Comparison of ENCODE assay signal across 7 mouse cellular contexts in the genomic region with DNA sequence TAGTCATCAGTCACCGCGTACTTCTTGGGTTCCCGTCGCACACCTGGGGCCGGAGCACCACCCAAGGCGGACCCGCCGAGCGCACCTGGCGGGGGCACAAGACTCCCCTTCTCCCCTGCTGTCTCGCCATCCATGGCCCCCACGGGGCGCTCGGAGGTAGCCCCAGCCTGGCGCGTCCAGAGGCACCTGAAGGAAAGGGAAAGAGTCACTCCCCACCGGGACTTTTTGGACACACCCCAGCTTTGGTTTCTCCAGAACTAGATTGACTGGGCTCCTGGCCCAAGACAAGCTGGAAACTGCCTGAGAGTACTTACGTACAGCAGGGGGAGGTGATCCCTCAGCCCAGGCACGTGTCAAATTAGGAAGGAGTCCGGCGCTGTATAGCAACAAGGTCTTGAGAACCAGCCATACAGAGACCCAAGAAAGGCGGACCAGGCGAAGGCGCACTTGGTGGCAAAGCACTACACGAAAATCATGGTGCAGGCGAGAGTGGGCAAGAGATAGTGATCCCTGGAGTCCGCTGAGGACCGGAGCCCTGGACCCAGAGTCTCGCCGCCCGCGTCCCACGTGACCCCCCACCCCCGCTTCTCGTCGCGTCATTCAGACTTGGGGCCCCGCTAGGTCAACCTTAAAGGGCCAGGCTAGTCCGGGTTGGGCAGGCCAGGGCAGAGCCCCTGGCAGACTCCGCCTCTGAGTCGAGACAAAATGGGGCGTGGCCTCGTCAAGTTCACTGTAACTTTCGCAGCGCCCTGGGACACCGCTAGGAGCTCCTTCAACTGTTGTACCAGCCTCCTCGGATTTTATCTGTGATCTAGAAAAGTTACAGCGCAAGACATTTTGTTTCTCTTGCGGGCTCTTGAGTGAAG. TPM values are rescaled to one million over a fixed set of nuclear protein-coding genes. Genes with fewer than 3 reads are reported as not detected.
A peak's percentile ranks its signal among the peaks of the same experiment; 100 is the strongest.
DNase-seq lines count a peak whose midpoint lies in the region; ATAC-seq and TF ChIP-seq lines count a peak whose summit lies in the region.

A gene (minus strand): TSS at position 667 of the 866 bp plus-strand sequence.

- ATAC-seq in activated CD4-positive, CD25-positive, alpha-beta regulatory T cell, adult 4 months = peak; percentile 75
- peak; percentile 71 for ATAC-seq in hindbrain, embryonic 15.5 days (ENCODE audit: low FRiP score, low read depth)

- H3K27me3 ChIP-seq in hindbrain, embryonic 15.5 days = peaks cover 9% of the 10 kb centered on the region
- H3K27me3 ChIP-seq in small intestine, adult 2 months (ENCODE audit: control insufficient read depth, insufficient read depth, low read length) = no peaks in the 10 kb centered on the region

- DNase-seq in cerebellum, postnatal 36 days = peak; percentile 41 to 48
- peak; percentile 95 for DNase-seq in gastrocnemius, adult 2 months
- DNase-seq in left cerebral cortex, postnatal 36 days (ENCODE audit: low spot score in 2 of 2) = peak; percentile 29 to 43
- peak; percentile 71 for DNase-seq in mesoderm, embryonic 11.5 days (ENCODE audit: low read depth, low spot score)

- WGBS in hindbrain, embryonic 15.5 days = 2% methylated on average over 49 of the region's 49 CpGs
- WGBS in small intestine, adult 2 months = 2% methylated on average over 49 of the region's 49 CpGs

- H3K9me3 ChIP-seq in hindbrain, embryonic 15.5 days = no peaks in the 10 kb centered on the region

- peak; percentile 49 for TF ChIP-seq POLR2A in small intestine, adult 2 months (IDR thresholded peaks at IDR 0.05; ENCODE audit: low read depth, low read length)

- H3K4me2 ChIP-seq in hindbrain, embryonic 15.5 days = peak within 1 kb of the TSS; percentile 75

- H3K9ac ChIP-seq in hindbrain, embryonic 15.5 days = peak within 1 kb of the TSS; percentile 7; the same call in 1 of the 2 replicates

- intact Hi-C loops in gastrocnemius, adult 2 months (cut with DNase I) = loop anchor here (2.0 to 10.0 kb wide), 7 partner anchors 37 to 605 kb away; a partner anchor contains a TSS
- intact Hi-C loops in left cerebral cortex, postnatal 36 days (cut with DNase I) = loop anchor here (5.0 to 10.0 kb wide), 6 partner anchors 42 to 605 kb away; a partner anchor contains a TSS

- H3K4me1 ChIP-seq in hindbrain, embryonic 15.5 days (replicated peaks) = peaks cover 11% of the 10 kb centered on the region
- H3K4me1 ChIP-seq in small intestine, adult 2 months (ENCODE audit: control insufficient read depth, insufficient read depth, insufficient read length, low read length) = peaks cover 12% of the 10 kb centered on the region

- H3K27ac ChIP-seq in gastrocnemius, adult 2 months = peak within 1 kb of the TSS; percentile 97
- no peak within 1 kb of the TSS for H3K27ac ChIP-seq in hindbrain, embryonic 15.5 days (replicated peaks)
- H3K27ac ChIP-seq in small intestine, adult 2 months (ENCODE audit: insufficient read depth, low read depth, low read length) = peak within 1 kb of the TSS; percentile 82

- peak; percentile 66 for TF ChIP-seq CTCF in gastrocnemius, adult 2 months (IDR thresholded peaks at IDR 0.05)
- peak; percentile 57; the same call in 1 of the 2 replicates for TF ChIP-seq CTCF in small intestine, adult 2 months (IDR thresholded peaks at IDR 0.05; ENCODE audit: extremely low read depth, insufficient read length, insufficient replicate concordance, low read depth, low read length)

- no peaks in the 10 kb centered on the region for H3K36me3 ChIP-seq in hindbrain, embryonic 15.5 days
- H3K36me3 ChIP-seq in small intestine, adult 2 months (ENCODE audit: control insufficient read depth, insufficient read depth, low read length) = peaks cover 4% of the 10 kb centered on the region; the same call in 1 of the 2 replicates

- H3K4me3 ChIP-seq in gastrocnemius, adult 2 months = peak within 1 kb of the TSS; percentile 79
- H3K4me3 ChIP-seq in hindbrain, embryonic 15.5 days = peak within 1 kb of the TSS; percentile 38
- H3K4me3 ChIP-seq in small intestine, adult 2 months (ENCODE audit: low read depth, low read length) = peak within 1 kb of the TSS; percentile 75

RNA-seq across cellular contexts. Expression of the gene that starts here (rescaled TPM):
- 10 to 100 TPM; 57.5 to 62.0 TPM for polyA plus RNA-seq in activated CD4-positive, CD25-positive, alpha-beta regulatory T cell, adult 4 months (2017; shearing (Covaris generic))
- 10 to 100 TPM; 32.6 to 48.1 TPM for total RNA-seq in gastrocnemius, adult 2 months (2021)
- 2.7 and 3.0 TPM in 2 replicates for polyA plus RNA-seq in hindbrain, embryonic 15.5 days (2015; fragmentation: Nextera tagmentation; extraction: Ambion mirVana)
- total RNA-seq in left cerebral cortex, postnatal 36 days (2021) = 1 to 10 TPM; 2.9 to 4.5 TPM
- polyA plus RNA-seq in small intestine, adult 2 months (2012; rRNA removed) = 19.4 and 25.7 TPM in 2 replicates

Comparison
In these comparisons a context has a peak if more than half of its experiments do, and no peak if none do; other contexts are left out.
1. RNA of the gene that starts here (total RNA-seq): 32.6 to 48.1 TPM in gastrocnemius, adult 2 months; 2.9 to 4.5 TPM in left cerebral cortex, postnatal 36 days; every median in the first group is over 4 times any median in the second.
2. DNase-seq: peak in every context shown above with its lines; median percentile 95 in gastrocnemius, adult 2 months; 71 in mesoderm, embryonic 11.5 days; 44 in cerebellum, postnatal 36 days; 36 in left cerebral cortex, postnatal 36 days.
3. Peak in every context shown above with its lines, with median percentiles within 50 percentile points of each other: H3K4me3 ChIP-seq.